ENCODE assay signal across 8 mouse cellular contexts in genomic region chrX:8205551-8205950, GRCm38 (mm10). TPM values are rescaled to one million over a fixed set of nuclear protein-coding genes. Genes with fewer than 3 reads are reported as not detected.
A peak's percentile ranks its signal among the peaks of the same experiment; 100 is the strongest.
DNase-seq lines count a peak whose midpoint lies in the region; ATAC-seq and TF ChIP-seq lines count a peak whose summit lies in the region.

No protein-coding gene starts in this region.

- peak overlapping the region; percentile 56 for H3K4me3 ChIP-seq in kidney, embryonic 15.5 days (replicated peaks)
- peak overlapping the region; percentile 57 for H3K4me3 ChIP-seq in forebrain, postnatal 0 days (ENCODE audit: low read depth, low read length)
- H3K4me3 ChIP-seq in midbrain, embryonic 11.5 days (ENCODE audit: low read depth, low read length) = peak overlapping the region; percentile 43

- 47% methylated on average over 7 of the region's 7 CpGs for WGBS in kidney, embryonic 15.5 days
- WGBS in forebrain, postnatal 0 days = 40% methylated on average over 7 of the region's 7 CpGs
- 34% methylated on average over 7 of the region's 7 CpGs for WGBS in midbrain, embryonic 11.5 days

- H3K27ac ChIP-seq in kidney, embryonic 15.5 days = no peak overlapping the region
- no peak overlapping the region for H3K27ac ChIP-seq in forebrain, postnatal 0 days (ENCODE audit: low read depth, low read length)
- H3K27ac ChIP-seq in midbrain, embryonic 11.5 days (ENCODE audit: low read depth, low read length) = no peak overlapping the region

- no peak for ATAC-seq in kidney, embryonic 15.5 days (replicated peaks; ENCODE audit: low FRiP score)
- peak; percentile 1; the same call in 1 of the 2 replicates for ATAC-seq in forebrain, postnatal 0 days
- ATAC-seq in midbrain, embryonic 11.5 days (ENCODE audit: low FRiP score) = no peak
- no peak for ATAC-seq in megakaryocyte-erythroid progenitor cell, adult 5-6 weeks (replicated peaks; ENCODE audit: low FRiP score, low TSS enrichment, poor library complexity, severe bottlenecking)

- no peaks in the 10 kb centered on the region for H3K4me1 ChIP-seq in kidney, embryonic 15.5 days
- no peaks in the 10 kb centered on the region for H3K4me1 ChIP-seq in forebrain, postnatal 0 days (ENCODE audit: insufficient read depth)
- no peaks in the 10 kb centered on the region for H3K4me1 ChIP-seq in midbrain, embryonic 11.5 days (ENCODE audit: control insufficient read depth, insufficient read depth, low read length)

- no peak for DNase-seq in kidney, adult 9 months
- DNase-seq in cerebellum, adult 11-12 months = peak; percentile 97
- DNase-seq in forebrain, postnatal 0 days = no peak
- no peak for DNase-seq in midbrain, embryonic 11.5 days (ENCODE audit: low spot score, missing footprints)
- no peak for DNase-seq in spleen, postnatal 36 days (ENCODE audit: low spot score in 2 of 2)
- no peak for DNase-seq in gastrocnemius, postnatal 14 days

- H3K4me2 ChIP-seq in kidney, embryonic 15.5 days = peak overlapping the region; percentile 67
- peak overlapping the region; percentile 56 for H3K4me2 ChIP-seq in forebrain, postnatal 0 days (ENCODE audit: low read depth)
- H3K4me2 ChIP-seq in midbrain, embryonic 11.5 days = peak overlapping the region; percentile 55

- no peaks in the 10 kb centered on the region for H3K27me3 ChIP-seq in kidney, embryonic 15.5 days
- H3K27me3 ChIP-seq in forebrain, postnatal 0 days (ENCODE audit: insufficient read depth, low read length) = no peaks in the 10 kb centered on the region
- H3K27me3 ChIP-seq in midbrain, embryonic 11.5 days (ENCODE audit: control insufficient read depth, insufficient read depth, low read length) = no peaks in the 10 kb centered on the region

- no peaks in the 10 kb centered on the region for H3K9me3 ChIP-seq in kidney, embryonic 15.5 days (replicated peaks)
- H3K9me3 ChIP-seq in forebrain, postnatal 0 days (ENCODE audit: low read length) = no peaks in the 10 kb centered on the region
- H3K9me3 ChIP-seq in midbrain, embryonic 11.5 days (ENCODE audit: control insufficient read depth, low read length) = no peaks in the 10 kb centered on the region

- intact Hi-C loops in gastrocnemius, postnatal 14 days (cut with DNase I; ENCODE audit: low total_unique reads) = no loop called here

- peak overlapping the region; percentile 53; the same call in 1 of the 2 replicates for H3K9ac ChIP-seq in kidney, embryonic 15.5 days
- peak overlapping the region; percentile 71 for H3K9ac ChIP-seq in forebrain, postnatal 0 days
- peak overlapping the region; percentile 63; the same call in 1 of the 2 replicates for H3K9ac ChIP-seq in midbrain, embryonic 11.5 days (ENCODE audit: low read length)

- H3K36me3 ChIP-seq in kidney, embryonic 15.5 days = no peaks in the 10 kb centered on the region
- no peaks in the 10 kb centered on the region for H3K36me3 ChIP-seq in forebrain, postnatal 0 days (ENCODE audit: insufficient read depth)
- no peaks in the 10 kb centered on the region for H3K36me3 ChIP-seq in midbrain, embryonic 11.5 days (ENCODE audit: control insufficient read depth, insufficient read depth, low read length)

- no peak for TF ChIP-seq CTCF in forebrain, postnatal 0 days (IDR thresholded peaks at IDR 0.05; ENCODE audit: low read depth)

RNA-seq across cellular contexts. Expression of gene Porcn, which starts 0.8 kb away (rescaled TPM):
- 6.8 and 8.1 TPM in 2 replicates for polyA plus RNA-seq in kidney, embryonic 15.5 days (2015; fragmentation: Nextera tagmentation; extraction: Ambion mirVana)
- total RNA-seq in forebrain, postnatal 0 days (2014; rRNA removed) = 37.0 and 45.8 TPM in 2 replicates
- polyA plus RNA-seq in forebrain, postnatal 0 days (2015; fragmentation: Nextera tagmentation; extraction: Ambion mirVana) = 39.4 and 46.6 TPM in 2 replicates
- polyA plus RNA-seq in midbrain, embryonic 11.5 days (2014; fragmentation: Nextera tagmentation; extraction: Ambion mirVana) = 14.7 and 15.9 TPM in 2 replicates
- 2.3 TPM in 1 of 2 replicates, not detected in the other for total RNA-seq in megakaryocyte-erythroid progenitor cell, adult 5-6 weeks (2014; fragmentation: Nextera tagmentation)
- 1.5 TPM in 1 of 2 replicates, not detected in the other for total RNA-seq in megakaryocyte-erythroid progenitor cell, adult 5-6 weeks (2017)
- total RNA-seq in gastrocnemius, postnatal 14 days (2021) = 1 to 10 TPM; 3.3 to 4.7 TPM

RNA-seq across cellular contexts. Expression of gene Ebp, which starts 12.2 kb away (rescaled TPM):
- polyA plus RNA-seq in kidney, embryonic 15.5 days (2015; fragmentation: Nextera tagmentation; extraction: Ambion mirVana) = 34.1 and 36.9 TPM in 2 replicates
- total RNA-seq in forebrain, postnatal 0 days (2014; rRNA removed) = 11.3 and 14.3 TPM in 2 replicates
- polyA plus RNA-seq in forebrain, postnatal 0 days (2015; fragmentation: Nextera tagmentation; extraction: Ambion mirVana) = 20.0 and 23.9 TPM in 2 replicates
- polyA plus RNA-seq in midbrain, embryonic 11.5 days (2014; fragmentation: Nextera tagmentation; extraction: Ambion mirVana) = 32.0 and 36.1 TPM in 2 replicates
- 31.3 and 44.2 TPM in 2 replicates for total RNA-seq in megakaryocyte-erythroid progenitor cell, adult 5-6 weeks (2014; fragmentation: Nextera tagmentation)
- 46.6 and 58.9 TPM in 2 replicates for total RNA-seq in megakaryocyte-erythroid progenitor cell, adult 5-6 weeks (2017)
- 10 to 100 TPM; 11.3 to 11.8 TPM for total RNA-seq in gastrocnemius, postnatal 14 days (2021)

RNA-seq across cellular contexts. Expression of gene Tbc1d25, which starts 29.6 kb away (rescaled TPM):
- polyA plus RNA-seq in kidney, embryonic 15.5 days (2015; fragmentation: Nextera tagmentation; extraction: Ambion mirVana) = 12.1 and 12.2 TPM in 2 replicates
- 16.3 and 19.3 TPM in 2 replicates for total RNA-seq in forebrain, postnatal 0 days (2014; rRNA removed)
- polyA plus RNA-seq in forebrain, postnatal 0 days (2015; fragmentation: Nextera tagmentation; extraction: Ambion mirVana) = 19.4 and 22.7 TPM in 2 replicates
- 11.5 and 11.6 TPM in 2 replicates for polyA plus RNA-seq in midbrain, embryonic 11.5 days (2014; fragmentation: Nextera tagmentation; extraction: Ambion mirVana)
- 8.4 and 13.1 TPM in 2 replicates for total RNA-seq in megakaryocyte-erythroid progenitor cell, adult 5-6 weeks (2014; fragmentation: Nextera tagmentation)
- total RNA-seq in megakaryocyte-erythroid progenitor cell, adult 5-6 weeks (2017) = 4.8 and 6.9 TPM in 2 replicates
- 1 to 10 TPM; 2.5 to 3.7 TPM for total RNA-seq in gastrocnemius, postnatal 14 days (2021)

RNA-seq across cellular contexts. Expression of gene Ftsj1, which starts 46.7 kb away (rescaled TPM):
- polyA plus RNA-seq in kidney, embryonic 15.5 days (2015; fragmentation: Nextera tagmentation; extraction: Ambion mirVana) = 39.7 and 40.4 TPM in 2 replicates
- total RNA-seq in forebrain, postnatal 0 days (2014; rRNA removed) = 36.9 and 44.9 TPM in 2 replicates
- 40.0 and 45.4 TPM in 2 replicates for polyA plus RNA-seq in forebrain, postnatal 0 days (2015; fragmentation: Nextera tagmentation; extraction: Ambion mirVana)
- polyA plus RNA-seq in midbrain, embryonic 11.5 days (2014; fragmentation: Nextera tagmentation; extraction: Ambion mirVana) = 40.2 and 44.3 TPM in 2 replicates
- total RNA-seq in megakaryocyte-erythroid progenitor cell, adult 5-6 weeks (2014; fragmentation: Nextera tagmentation) = 51.2 and 86.0 TPM in 2 replicates
- total RNA-seq in megakaryocyte-erythroid progenitor cell, adult 5-6 weeks (2017) = 31.5 and 49.2 TPM in 2 replicates
- total RNA-seq in gastrocnemius, postnatal 14 days (2021) = 10 to 100 TPM; 11.2 to 12.6 TPM

RNA-seq across cellular contexts. Expression of gene Rbm3, which starts 59.9 kb away (rescaled TPM):
- 490 and 492 TPM in 2 replicates for polyA plus RNA-seq in kidney, embryonic 15.5 days (2015; fragmentation: Nextera tagmentation; extraction: Ambion mirVana)
- 581 and 651 TPM in 2 replicates for total RNA-seq in forebrain, postnatal 0 days (2014; rRNA removed)
- 541 and 677 TPM in 2 replicates for polyA plus RNA-seq in forebrain, postnatal 0 days (2015; fragmentation: Nextera tagmentation; extraction: Ambion mirVana)
- polyA plus RNA-seq in midbrain, embryonic 11.5 days (2014; fragmentation: Nextera tagmentation; extraction: Ambion mirVana) = 439 and 458 TPM in 2 replicates
- total RNA-seq in megakaryocyte-erythroid progenitor cell, adult 5-6 weeks (2014; fragmentation: Nextera tagmentation) = 798 and 978 TPM in 2 replicates
- 1,469 and 1,492 TPM in 2 replicates for total RNA-seq in megakaryocyte-erythroid progenitor cell, adult 5-6 weeks (2017)
- total RNA-seq in gastrocnemius, postnatal 14 days (2021) = 100 to 1,000 TPM; 179 to 195 TPM
